Mouse (Mus musculus): Measurements from ENCODE around the gene Glud1. TPM values are rescaled to one million over a fixed set of nuclear protein-coding genes. Genes with fewer than 3 reads are reported as not detected.
"Not testable (repeated sequence)": the region's sequence is repeated elsewhere in the genome, so short reads cannot be mapped to it uniquely, and the experiment has no call there.

Glud1 gene
- polyA plus RNA-seq, 1 experiment from 2014 or later, result 92.8 TPM

- Histone ChIP-seq H3K9me3 (replicated peaks; ENCODE audit: control insufficient read depth, low read length, poor library complexity, severe bottlenecking) (no peaks in the 10 kb centered on the region), H3K4me2 (ENCODE audit: low read length) (no peak overlapping the region), H3K27me3 (ENCODE audit: control insufficient read depth, insufficient read depth, low read depth, low read length) (no peaks in the 10 kb centered on the region), H3K4me3 (ENCODE audit: low read depth, low read length) (no peak overlapping the region), H3K9ac (ENCODE audit: low read depth, low read length) (no peak overlapping the region), H3K27ac (ENCODE audit: low read length) (no peak overlapping the region), H3K4me1 (ENCODE audit: control insufficient read depth, insufficient read depth, low read length) (peaks cover 26% of the 10 kb centered on the region), H3K36me3 (ENCODE audit: control insufficient read depth, insufficient read depth, low read length) (no peaks in the 10 kb centered on the region)
- 89% methylated on average over 4 of the region's 4 CpGs for WGBS
- ATAC-seq, result no peak
Measured at GRCm38 (mm10) chr14:34309266-34309665, 1.3 kb upstream of the Glud1 start.

- no peak for ATAC-seq
- H3K27ac ChIP-seq (ENCODE audit: low read length), result peak overlapping the region; percentile 94
- peak overlapping the region; percentile 65 for H3K4me2 ChIP-seq (ENCODE audit: low read length)
- no peaks in the 10 kb centered on the region for H3K27me3 ChIP-seq (ENCODE audit: control insufficient read depth, insufficient read depth, low read depth, low read length)
- H3K4me1 ChIP-seq (ENCODE audit: control insufficient read depth, insufficient read depth, low read length), result peaks cover 29% of the 10 kb centered on the region
- no peaks in the 10 kb centered on the region for H3K36me3 ChIP-seq (ENCODE audit: control insufficient read depth, insufficient read depth, low read length)
- H3K9me3 ChIP-seq (replicated peaks; ENCODE audit: control insufficient read depth, low read length, poor library complexity, severe bottlenecking), result no peaks in the 10 kb centered on the region
- 10% methylated on average over 5 of the region's 5 CpGs for WGBS
- peak overlapping the region; percentile 93 for H3K9ac ChIP-seq (ENCODE audit: low read depth, low read length)
- H3K4me3 ChIP-seq (ENCODE audit: low read depth, low read length), result peak overlapping the region; percentile 64
Measured at GRCm38 (mm10) chr14:34309907-34310233, 657 bp upstream of the Glud1 start.

GRCm38 (mm10) chr14:34311021-34311631 lies 599 bp downstream of the Glud1 start:
- H3K27ac ChIP-seq (ENCODE audit: low read length), result peak overlapping the region; percentile 94
- no peaks in the 10 kb centered on the region for H3K36me3 ChIP-seq (ENCODE audit: control insufficient read depth, insufficient read depth, low read length)
- under 1% methylated on average over 46 of the region's 47 CpGs for WGBS
- peak overlapping the region; percentile 92 for H3K4me2 ChIP-seq (ENCODE audit: low read length)
- no peaks in the 10 kb centered on the region for H3K9me3 ChIP-seq (replicated peaks; ENCODE audit: control insufficient read depth, low read length, poor library complexity, severe bottlenecking)
- no peaks in the 10 kb centered on the region for H3K27me3 ChIP-seq (ENCODE audit: control insufficient read depth, insufficient read depth, low read depth, low read length)
- H3K4me3 ChIP-seq (ENCODE audit: low read depth, low read length), result peak overlapping the region; percentile 64
- peak; percentile 59 for ATAC-seq
- H3K9ac ChIP-seq (ENCODE audit: low read depth, low read length), result peak overlapping the region; percentile 93
- H3K4me1 ChIP-seq (ENCODE audit: control insufficient read depth, insufficient read depth, low read length), result peaks cover 33% of the 10 kb centered on the region

- WGBS, result 5% methylated on average over 4 of the region's 4 CpGs
- Histone ChIP-seq H3K4me3 (ENCODE audit: low read depth, low read length) (peak overlapping the region; percentile 64), H3K9ac (ENCODE audit: low read depth, low read length) (peak overlapping the region; percentile 93), H3K4me1 (ENCODE audit: control insufficient read depth, insufficient read depth, low read length) (peaks cover 33% of the 10 kb centered on the region), H3K36me3 (ENCODE audit: control insufficient read depth, insufficient read depth, low read length) (no peaks in the 10 kb centered on the region), H3K27ac (ENCODE audit: low read length) (no peak overlapping the region; the same call in 1 of the 2 replicates), H3K4me2 (ENCODE audit: low read length) (peak overlapping the region; percentile 92), H3K27me3 (ENCODE audit: control insufficient read depth, insufficient read depth, low read depth, low read length) (no peaks in the 10 kb centered on the region), H3K9me3 (replicated peaks; ENCODE audit: control insufficient read depth, low read length, poor library complexity, severe bottlenecking) (no peaks in the 10 kb centered on the region)
- ATAC-seq, result no peak
Measured at GRCm38 (mm10) chr14:34311691-34312090, 1.2 kb downstream of the Glud1 start.

- H3K27me3 ChIP-seq (ENCODE audit: control insufficient read depth, insufficient read depth, low read depth, low read length), result no peaks in the 10 kb centered on the region
- H3K9ac ChIP-seq (ENCODE audit: low read depth, low read length), result peak overlapping the region; percentile 93
- no peaks in the 10 kb centered on the region for H3K36me3 ChIP-seq (ENCODE audit: control insufficient read depth, insufficient read depth, low read length)
- peaks cover 33% of the 10 kb centered on the region for H3K4me1 ChIP-seq (ENCODE audit: control insufficient read depth, insufficient read depth, low read length)
- no peak overlapping the region for H3K27ac ChIP-seq (ENCODE audit: low read length)
- peak overlapping the region; percentile 92 for H3K4me2 ChIP-seq (ENCODE audit: low read length)
- WGBS, result 19% methylated on average over 5 of the region's 6 CpGs
- H3K4me3 ChIP-seq (ENCODE audit: low read depth, low read length), result peak overlapping the region; percentile 64
- H3K9me3 ChIP-seq (replicated peaks; ENCODE audit: control insufficient read depth, low read length, poor library complexity, severe bottlenecking), result no peaks in the 10 kb centered on the region
- no peak for ATAC-seq
Measured at GRCm38 (mm10) chr14:34312339-34313048, 2.0 kb downstream of the Glud1 start.

DNA sequence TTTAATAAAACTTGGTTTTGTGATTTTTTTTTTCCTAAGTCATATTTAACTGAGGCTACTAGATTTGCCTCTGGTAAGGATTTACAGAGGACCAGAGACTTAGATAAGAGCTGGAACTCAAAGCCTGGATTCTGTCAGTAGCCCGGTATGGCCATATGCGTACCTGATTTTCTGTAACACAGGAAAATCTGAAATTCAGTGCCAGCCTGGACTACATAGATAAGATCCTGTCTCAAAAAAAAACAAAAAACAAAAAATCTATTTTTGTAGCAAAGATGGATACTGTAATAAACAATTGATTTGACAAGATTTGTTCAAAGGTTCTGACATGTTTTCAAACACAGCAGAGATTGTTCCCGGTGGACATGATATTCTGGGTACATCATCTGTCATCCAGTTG lies 3.1 kb downstream of the Glud1 start:
- Histone ChIP-seq H3K4me2 (ENCODE audit: low read length) (peak overlapping the region; percentile 92; the same call in 1 of the 2 replicates), H3K4me3 (ENCODE audit: low read depth, low read length) (no peak overlapping the region), H3K27me3 (ENCODE audit: control insufficient read depth, insufficient read depth, low read depth, low read length) (no peaks in the 10 kb centered on the region)

DNA sequence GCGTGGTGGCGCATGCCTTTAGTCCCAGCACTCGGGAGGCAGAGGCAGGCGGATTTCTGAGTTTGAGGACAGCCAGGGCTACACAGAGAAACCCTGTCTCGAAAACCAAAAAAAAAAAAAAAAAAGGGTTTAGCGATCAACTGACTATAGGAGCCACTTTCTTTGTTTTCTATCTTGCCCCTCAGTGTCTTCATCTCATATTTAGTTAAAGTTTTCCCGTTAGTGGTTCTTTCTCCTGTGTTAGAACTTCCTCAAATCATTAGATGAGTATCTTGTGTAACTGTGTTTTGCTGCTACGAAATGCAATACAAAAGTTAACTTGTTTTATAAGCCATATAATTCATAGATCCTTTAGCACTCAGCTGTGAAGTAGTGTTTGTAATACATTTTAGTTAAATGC lies 3.9 kb downstream of the Glud1 start:
- 92% methylated on average over 8 of the region's 8 CpGs for WGBS
- not testable (repeated sequence) for H3K9ac ChIP-seq (ENCODE audit: low read depth, low read length); H3K4me2 ChIP-seq (ENCODE audit: low read length); H3K36me3 ChIP-seq (ENCODE audit: control insufficient read depth, insufficient read depth, low read length); ATAC-seq; H3K9me3 ChIP-seq (replicated peaks; ENCODE audit: control insufficient read depth, low read length, poor library complexity, severe bottlenecking); H3K27ac ChIP-seq (ENCODE audit: low read length); H3K27me3 ChIP-seq (ENCODE audit: control insufficient read depth, insufficient read depth, low read depth, low read length); H3K4me3 ChIP-seq (ENCODE audit: low read depth, low read length)
- peaks cover 33% of the 10 kb centered on the region for H3K4me1 ChIP-seq (ENCODE audit: control insufficient read depth, insufficient read depth, low read length)

More for the DNA sequence above, 3.1 kb downstream of the Glud1 start:
- Histone ChIP-seq H3K9me3 (replicated peaks; ENCODE audit: control insufficient read depth, low read length, poor library complexity, severe bottlenecking) (no peaks in the 10 kb centered on the region), H3K4me1 (ENCODE audit: control insufficient read depth, insufficient read depth, low read length) (peaks cover 33% of the 10 kb centered on the region), H3K36me3 (ENCODE audit: control insufficient read depth, insufficient read depth, low read length) (no peaks in the 10 kb centered on the region), H3K9ac (ENCODE audit: low read depth, low read length) (no peak overlapping the region), H3K27ac (ENCODE audit: low read length) (no peak overlapping the region)
- no peak for ATAC-seq
- WGBS, result 86% methylated on average over 3 of the region's 3 CpGs

DNA sequence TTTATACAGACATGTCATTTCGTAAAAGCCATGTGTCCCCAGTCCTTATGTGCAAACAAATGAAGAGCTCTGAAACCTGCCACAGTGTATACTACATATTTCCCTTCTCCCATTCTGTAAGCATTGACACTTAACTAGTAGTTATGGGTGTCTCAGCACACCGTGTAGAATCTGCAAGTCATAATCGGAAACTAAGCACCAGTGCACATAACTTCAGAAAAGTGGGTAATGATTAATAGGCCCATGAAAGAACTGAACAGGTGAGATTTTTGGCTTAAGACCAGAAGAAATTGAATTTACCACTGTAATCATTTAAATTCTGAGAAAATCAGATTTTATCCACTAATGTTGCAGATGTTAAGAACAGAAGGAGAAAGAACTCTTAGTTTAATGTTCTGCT lies 4.3 kb downstream of the Glud1 start:
- 82% methylated on average over 3 of the region's 3 CpGs for WGBS
- no peak overlapping the region for H3K4me3 ChIP-seq (ENCODE audit: low read depth, low read length)
- peaks cover 32% of the 10 kb centered on the region for H3K4me1 ChIP-seq (ENCODE audit: control insufficient read depth, insufficient read depth, low read length)
- no peak overlapping the region for H3K4me2 ChIP-seq (ENCODE audit: low read length)
- H3K9ac ChIP-seq (ENCODE audit: low read depth, low read length), result no peak overlapping the region
- no peaks in the 10 kb centered on the region for H3K9me3 ChIP-seq (replicated peaks; ENCODE audit: control insufficient read depth, low read length, poor library complexity, severe bottlenecking)
- no peak overlapping the region for H3K27ac ChIP-seq (ENCODE audit: low read length)
- ATAC-seq, result no peak
- no peaks in the 10 kb centered on the region for H3K27me3 ChIP-seq (ENCODE audit: control insufficient read depth, insufficient read depth, low read depth, low read length)
- peaks cover 1% of the 10 kb centered on the region; the same call in 1 of the 2 replicates for H3K36me3 ChIP-seq (ENCODE audit: control insufficient read depth, insufficient read depth, low read length)

DNA sequence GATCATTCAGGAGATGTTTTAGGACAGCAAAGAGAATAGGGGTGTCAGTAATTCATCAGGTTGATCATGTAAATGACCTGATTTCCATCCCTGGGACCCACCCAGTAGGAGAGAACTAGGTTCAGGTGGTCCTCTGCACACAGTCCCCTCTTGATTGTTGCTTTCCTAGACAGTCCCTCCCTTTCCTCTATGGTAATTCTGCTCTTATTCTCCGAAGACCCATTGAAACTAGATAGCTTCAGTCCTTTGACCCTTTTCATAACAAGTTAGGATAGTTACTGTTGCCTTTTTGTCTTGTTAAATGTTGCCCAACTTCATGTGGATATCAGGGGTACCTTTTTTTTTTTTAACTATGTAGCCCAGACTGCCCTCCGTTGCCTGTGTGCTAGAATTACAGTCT lies 5.8 kb downstream of the Glud1 start:
- WGBS, result 94% methylated on average over 2 of the region's 2 CpGs

More for the DNA sequence above, 5.8 kb downstream of the Glud1 start:
- no peak overlapping the region for H3K27ac ChIP-seq (ENCODE audit: low read length)
- no peak overlapping the region for H3K9ac ChIP-seq (ENCODE audit: low read depth, low read length)
- no peak overlapping the region for H3K4me2 ChIP-seq (ENCODE audit: low read length)
- no peak for ATAC-seq
- H3K36me3 ChIP-seq (ENCODE audit: control insufficient read depth, insufficient read depth, low read length), result peaks cover 9% of the 10 kb centered on the region
- H3K4me3 ChIP-seq (ENCODE audit: low read depth, low read length), result no peak overlapping the region
- peaks cover 31% of the 10 kb centered on the region for H3K4me1 ChIP-seq (ENCODE audit: control insufficient read depth, insufficient read depth, low read length)
- no peaks in the 10 kb centered on the region for H3K27me3 ChIP-seq (ENCODE audit: control insufficient read depth, insufficient read depth, low read depth, low read length)
- no peaks in the 10 kb centered on the region for H3K9me3 ChIP-seq (replicated peaks; ENCODE audit: control insufficient read depth, low read length, poor library complexity, severe bottlenecking)
